Mouse (Mus musculus) embryonic facial prominence, embryonic 14.5 days (tissue): Measurements from ENCODE around the gene Usp43. TPM values are rescaled to one million over a fixed set of nuclear protein-coding genes. Genes with fewer than 3 reads are reported as not detected.

ENCODE experiments used
- ATAC-seq: fragments of 200-750 bp; cut with Nextera tagmentation; 2 replicates; pipeline ENCODE4 v1.8.0; 2017; ENCODE audit warnings: low read depth, moderate number of reproducible peaks, moderate TSS enrichment
- DNase-seq: peaks from one replicate; pipeline ENCODE4 v3.0.0-alpha.2; 2015; ENCODE audit warnings: low spot score
- H3K27ac ChIP-seq: fragments of 300-500 bp; sonication (generic); replicated peaks from 2 replicates; pipeline ENCODE4 v1.5.1; 2014; ENCODE audit warnings: low read depth, mild to moderate bottlenecking, low read length, moderate library complexity
- H3K27me3 ChIP-seq: fragments of 300-500 bp; sonication (generic); replicated peaks from 2 replicates; pipeline ENCODE4 v1.6.1; 2014; ENCODE audit warnings: low read length; ENCODE audit not compliant: control insufficient read depth, insufficient read depth
- H3K36me3 ChIP-seq: fragments of 300-500 bp; sonication (generic); 2 replicates; pipeline ENCODE4 v1.6.1; 2014; ENCODE audit warnings: low read length, mixed read lengths; ENCODE audit not compliant: control insufficient read depth, insufficient read depth
- H3K4me1 ChIP-seq: fragments of 300-500 bp; sonication (generic); 2 replicates; pipeline ENCODE4 v1.6.1; 2014; ENCODE audit warnings: antibody characterized with exemption, low read length; ENCODE audit not compliant: control insufficient read depth, insufficient read depth
- H3K4me2 ChIP-seq: fragments of 300-500 bp; sonication (generic); 2 replicates; pipeline ENCODE4 v1.6.1; 2014; ENCODE audit warnings: low read depth, mild to moderate bottlenecking, low read length, moderate library complexity, mixed read lengths
- H3K4me3 ChIP-seq: fragments of 300-500 bp; sonication (generic); 2 replicates; pipeline ENCODE4 v1.5.1; 2014; ENCODE audit warnings: low read depth, mild to moderate bottlenecking, low read length
- H3K9ac ChIP-seq: fragments of 300-500 bp; sonication (generic); 2 replicates; pipeline ENCODE4 v1.6.1; 2014; ENCODE audit warnings: low read depth, mild to moderate bottlenecking, low read length, moderate library complexity, mixed read lengths
- H3K9me3 ChIP-seq: fragments of 300-500 bp; sonication (generic); 2 replicates; pipeline ENCODE4 v1.6.1; 2016; ENCODE audit warnings: low read length; ENCODE audit not compliant: control insufficient read depth
- WGBS: fragments of 180-500 bp; shearing (Covaris S2); extraction: QIAGEN DNeasy Blood & Tissue Kit; methylation state at CpG from one replicate; pipeline ENCODE4 v1.1.7; 2014; 5-methylcytosine and 5-hydroxymethylcytosine counted together
- polyA plus RNA-seq: library from polyadenylated mRNA; unstranded; fragments of >200 nt; fragmentation: Nextera tagmentation; extraction: Ambion mirVana; gene quantifications from 2 replicates; pipeline ENCODE4 v1.2.1, GENCODE M21; 2014

Gene Usp43
- 2.3 and 2.4 TPM in 2 replicates for polyA plus RNA-seq

DNA sequence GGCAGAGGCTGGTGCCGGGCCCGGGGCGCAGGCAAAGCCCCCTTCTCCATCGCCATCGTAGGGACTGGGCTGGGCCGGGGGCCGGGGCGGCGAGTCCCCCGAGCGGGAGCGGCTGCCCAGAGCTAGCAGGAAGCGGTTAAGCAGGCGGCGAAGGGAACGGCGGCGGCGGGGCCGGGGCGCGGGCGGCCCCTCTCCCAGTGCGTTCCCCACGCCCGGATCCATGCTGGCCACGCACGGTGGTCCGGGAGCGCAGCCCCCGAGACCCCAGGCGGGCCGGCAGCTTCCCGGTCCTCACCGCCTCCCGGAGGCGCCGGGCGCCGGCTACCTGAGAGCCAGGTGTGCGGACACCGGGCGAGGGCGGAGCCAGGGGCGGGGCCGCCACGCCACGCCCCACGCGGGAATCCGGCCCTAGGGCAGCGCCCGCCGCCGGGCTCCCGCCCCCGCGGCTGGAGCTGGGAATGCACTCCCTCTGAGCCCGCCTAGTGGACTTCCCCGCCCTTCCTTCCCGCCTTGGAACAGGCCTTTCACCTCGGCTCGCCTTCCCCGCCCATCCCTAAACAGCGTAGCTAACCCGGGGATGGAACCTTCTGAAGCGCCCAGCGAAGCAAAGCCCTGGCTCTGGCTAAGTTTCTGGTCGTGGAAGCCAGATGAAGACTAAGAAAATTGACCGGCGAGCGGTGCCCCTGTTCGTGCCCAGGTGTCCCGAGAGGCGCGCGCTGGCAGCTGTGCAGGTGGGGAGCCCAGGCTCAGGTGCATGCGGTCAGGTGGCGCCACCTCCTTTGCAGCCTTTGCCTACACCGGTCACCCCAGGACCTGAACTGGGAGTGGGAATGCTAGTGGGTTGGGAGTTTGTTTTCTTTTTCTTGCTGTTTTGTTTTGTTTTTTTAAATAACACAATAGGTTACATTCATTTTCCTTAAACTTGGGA is at the start of gene Usp43:
Gene Usp43, minus strand, starts transcription at position 327 of the 928 bp plus-strand sequence.
- Histone ChIP-seq H3K27me3 (peaks cover 34% of the 10 kb centered on the region), H3K4me2 (peak within 1 kb of the TSS; percentile 98), H3K9ac (peak within 1 kb of the TSS; percentile 65), H3K36me3 (no peaks in the 10 kb centered on the region), H3K4me3 (peak within 1 kb of the TSS; percentile 73), H3K9me3 (no peaks in the 10 kb centered on the region), H3K27ac (peak within 1 kb of the TSS; percentile 40; the same call in 1 of the 2 replicates), H3K4me1 (no peaks in the 10 kb centered on the region)
- DNase-seq (peak; percentile 79), ATAC-seq (peak; percentile 83)
- 0% methylated on average over 15 of the region's 80 CpGs for WGBS

DNA sequence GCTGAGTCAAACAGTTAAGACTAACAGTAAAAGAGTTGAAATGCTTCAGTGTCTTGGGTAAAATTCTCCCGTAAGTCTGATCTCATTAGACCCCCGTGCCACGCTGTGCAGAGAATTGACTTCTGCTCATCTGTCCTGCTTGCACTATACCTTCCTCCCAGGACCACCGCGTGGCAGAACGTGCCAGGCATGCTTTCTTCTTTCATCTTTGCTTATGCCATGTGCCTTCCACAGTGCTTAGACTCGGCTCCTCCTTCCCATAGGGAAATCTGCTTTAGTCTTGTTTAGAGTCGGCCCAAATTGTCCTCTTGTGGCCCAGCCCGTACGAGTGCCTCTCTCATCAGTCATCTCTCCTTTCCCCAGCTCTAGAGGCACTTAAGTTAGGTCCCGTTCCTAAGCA is 45.9 kb upstream of the Usp43 start:
- no peak overlapping the region for H3K4me3 ChIP-seq
- H3K4me1 ChIP-seq, result peaks cover 3% of the 10 kb centered on the region; the same call in 1 of the 2 replicates
- no peak for DNase-seq
- no peaks in the 10 kb centered on the region for H3K27me3 ChIP-seq
- no peak for ATAC-seq
- no peaks in the 10 kb centered on the region for H3K9me3 ChIP-seq
- no peak overlapping the region for H3K9ac ChIP-seq
- no peak overlapping the region for H3K4me2 ChIP-seq
- no peak overlapping the region for H3K27ac ChIP-seq
- 55% methylated on average over 11 of the region's 11 CpGs for WGBS
- H3K36me3 ChIP-seq, result peaks cover 16% of the 10 kb centered on the region

DNA sequence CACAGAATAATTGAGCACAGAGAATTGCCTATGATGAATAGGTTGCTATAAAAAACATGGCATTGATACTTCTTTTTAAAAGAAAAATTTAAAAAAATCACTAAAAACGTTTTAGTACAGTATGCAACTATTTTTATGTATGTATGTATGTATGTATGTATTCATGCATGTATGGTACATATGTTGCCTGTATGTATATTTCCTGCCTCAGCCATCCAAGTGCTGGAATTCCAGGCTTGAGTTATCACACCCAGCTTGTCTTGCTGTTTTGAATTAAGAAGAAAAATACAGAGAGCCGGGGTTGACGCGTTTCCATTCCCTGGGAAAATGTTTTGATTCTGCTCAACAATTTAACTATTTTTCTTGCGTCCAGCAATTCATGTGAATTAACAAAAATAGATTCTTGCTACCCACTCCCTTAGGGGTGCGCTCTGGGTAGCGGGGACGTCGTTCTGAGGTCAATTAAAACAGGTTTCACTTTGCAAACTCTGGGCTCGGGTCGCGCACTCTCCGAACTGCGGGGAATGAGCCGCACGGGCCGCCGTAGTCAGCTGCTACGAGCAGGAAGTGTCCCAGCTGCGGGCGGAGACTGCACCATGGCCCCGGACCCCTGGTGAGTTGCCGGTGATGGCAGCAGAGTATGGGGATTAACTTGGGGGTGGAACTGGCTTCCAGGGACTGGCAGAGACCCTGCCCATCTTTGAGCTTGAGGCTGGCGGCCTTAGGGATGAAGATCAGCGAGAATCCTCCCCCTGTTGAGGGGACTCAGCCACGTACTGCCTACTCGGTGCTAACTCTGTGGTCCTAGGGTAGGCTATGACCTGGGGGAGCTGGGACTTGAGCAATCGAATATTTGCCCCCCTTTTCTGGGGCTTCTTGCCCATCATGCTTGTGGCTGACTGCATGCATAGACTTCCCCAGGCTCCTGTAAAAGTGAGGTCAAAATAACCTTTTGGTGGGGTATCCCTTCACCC is 44.2 kb upstream of the Usp43 start, which contains the start of gene Stx8:
Gene Stx8, plus strand, starts transcription at position 289 of the 974 bp plus-strand sequence.
- 0 out of 2 replicates have a peak within 1 kb of the TSS, but pooled peaks have one; percentile 15 for H3K27ac ChIP-seq
- peaks cover 14% of the 10 kb centered on the region for H3K36me3 ChIP-seq
- peak within 1 kb of the TSS; percentile 82 for H3K9ac ChIP-seq
- DNase-seq (peak; percentile 88), ATAC-seq (peak; percentile 88)
- peak within 1 kb of the TSS; percentile 80 for H3K4me3 ChIP-seq
- H3K27me3 ChIP-seq, result no peaks in the 10 kb centered on the region
- peak within 1 kb of the TSS; percentile 85 for H3K4me2 ChIP-seq
- WGBS, result under 1% methylated on average over 28 of the region's 28 CpGs
- H3K4me1 ChIP-seq, result peaks cover 3% of the 10 kb centered on the region; the same call in 1 of the 2 replicates
- H3K9me3 ChIP-seq, result no peaks in the 10 kb centered on the region

DNA sequence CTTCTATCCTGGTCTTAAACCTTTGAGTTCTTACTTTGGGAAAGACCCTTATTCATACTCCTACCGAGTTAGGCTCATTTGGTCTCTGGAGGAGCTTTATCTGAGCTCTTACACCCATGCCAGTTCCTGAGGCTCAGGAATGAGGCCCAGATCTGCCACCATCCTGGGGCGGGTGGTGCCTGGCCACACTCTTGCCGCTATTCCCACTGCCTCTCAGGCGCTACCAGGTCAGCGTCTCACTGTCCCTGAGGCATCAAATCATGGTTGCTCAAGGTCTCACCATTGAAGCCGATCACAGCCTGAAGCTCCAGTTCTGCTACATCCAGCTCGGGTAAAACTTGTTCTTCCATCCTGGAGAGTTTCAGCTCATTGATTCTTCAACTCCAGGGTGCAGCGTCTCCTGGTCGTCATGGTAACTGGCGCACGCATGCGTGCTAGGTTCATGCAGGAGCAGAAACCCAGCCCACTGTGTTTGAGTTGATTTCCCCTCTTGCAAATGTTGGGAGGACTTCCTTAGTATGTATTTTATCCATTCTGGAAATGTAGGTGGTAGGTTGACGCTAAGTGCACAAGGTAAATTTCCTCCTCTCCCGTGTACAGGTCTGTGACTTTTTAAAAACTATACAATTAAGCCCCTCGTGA is 43.4 kb upstream of the Usp43 start, which contains the start of gene Cfap52:
Gene Cfap52, minus strand, starts transcription at position 410 of the 642 bp plus-strand sequence.
- Histone ChIP-seq H3K4me2 (peak within 1 kb of the TSS; percentile 85), H3K36me3 (peaks cover 5% of the 10 kb centered on the region; the same call in 1 of the 2 replicates), H3K9me3 (no peaks in the 10 kb centered on the region), H3K27me3 (no peaks in the 10 kb centered on the region), H3K27ac (0 out of 2 replicates have a peak within 1 kb of the TSS, but pooled peaks have one; percentile 15), H3K9ac (peak within 1 kb of the TSS; percentile 82), H3K4me3 (peak within 1 kb of the TSS; percentile 80), H3K4me1 (peaks cover 3% of the 10 kb centered on the region; the same call in 1 of the 2 replicates)
- peak; percentile 75 for ATAC-seq
- peak; percentile 90 for DNase-seq
- WGBS, result 8% methylated on average over 15 of the region's 15 CpGs

DNA sequence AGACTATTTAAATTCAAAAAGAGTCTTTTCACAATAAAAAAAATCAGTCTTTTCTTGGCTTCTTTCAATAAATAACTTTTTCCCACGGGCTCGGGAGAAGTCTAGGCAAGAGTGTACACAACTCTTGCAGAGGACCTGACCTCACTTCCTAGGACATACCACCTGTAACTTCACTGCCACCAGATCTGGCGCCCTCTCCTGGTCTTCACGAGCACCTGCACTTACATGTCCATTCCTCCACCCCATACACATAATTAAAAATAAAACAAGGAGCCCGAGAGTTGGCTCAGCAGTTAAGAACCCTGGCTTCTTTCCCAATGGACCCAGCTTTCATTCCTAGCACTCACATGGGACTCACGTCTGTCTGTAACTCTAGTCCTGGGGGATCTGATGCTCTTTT is 42.2 kb upstream of the Usp43 start:
- Histone ChIP-seq H3K9me3 (no peaks in the 10 kb centered on the region), H3K27me3 (no peaks in the 10 kb centered on the region), H3K9ac (no peak overlapping the region), H3K4me3 (no peak overlapping the region), H3K4me2 (no peak overlapping the region), H3K27ac (no peak overlapping the region), H3K36me3 (no peaks in the 10 kb centered on the region), H3K4me1 (peaks cover 3% of the 10 kb centered on the region; the same call in 1 of the 2 replicates)
- 76% methylated on average over 6 of the region's 6 CpGs for WGBS
- DNase-seq (no peak), ATAC-seq (no peak)

DNA sequence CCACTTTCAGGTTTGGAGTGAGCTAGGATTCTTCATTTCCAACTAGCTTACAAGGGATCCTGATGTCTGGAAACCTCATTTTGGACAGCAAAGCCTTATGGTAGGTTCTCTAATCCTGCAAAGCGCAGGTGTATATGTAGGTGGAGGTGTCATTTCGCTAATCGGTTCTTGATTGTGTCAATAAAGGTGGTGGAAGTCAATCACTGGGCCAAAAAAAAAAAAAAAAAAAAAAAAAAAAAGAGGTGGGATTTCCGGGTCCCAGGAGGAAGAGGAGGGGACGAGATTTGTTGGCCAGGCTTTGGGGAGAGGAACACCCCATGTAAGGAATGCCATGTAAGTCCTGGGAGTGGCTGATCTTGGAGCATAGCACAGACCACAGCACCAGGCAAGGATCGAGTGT is 32.5 kb upstream of the Usp43 start:
- ATAC-seq, result no peak
- H3K4me3 ChIP-seq, result no peak overlapping the region
- 78% methylated on average over 6 of the region's 6 CpGs for WGBS
- H3K27me3 ChIP-seq, result no peaks in the 10 kb centered on the region
- H3K4me2 ChIP-seq, result no peak overlapping the region
- H3K4me1 ChIP-seq, result no peaks in the 10 kb centered on the region
- H3K36me3 ChIP-seq, result no peaks in the 10 kb centered on the region
- no peak for DNase-seq
- H3K27ac ChIP-seq, result no peak overlapping the region
- H3K9me3 ChIP-seq, result no peaks in the 10 kb centered on the region
- no peak overlapping the region for H3K9ac ChIP-seq

DNA sequence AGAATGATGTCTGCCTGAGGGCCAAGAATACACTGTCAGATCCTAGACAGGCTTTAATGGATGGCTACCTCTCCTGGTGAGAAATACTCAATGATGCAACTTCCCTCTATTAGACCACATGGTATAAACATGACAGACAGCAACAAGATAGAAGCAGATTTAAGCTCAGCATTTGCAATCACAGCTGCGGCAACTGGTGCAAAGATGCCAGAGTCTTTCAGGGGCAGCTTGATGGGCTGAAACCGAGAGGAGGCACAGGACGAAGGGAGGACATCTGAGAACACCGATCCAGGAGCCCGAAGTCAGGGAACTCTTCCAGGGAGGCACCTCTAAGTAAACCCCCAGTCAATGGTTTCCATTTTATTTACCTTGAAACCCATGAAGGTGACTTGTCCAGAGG is 31.7 kb upstream of the Usp43 start:
- Histone ChIP-seq H3K4me2 (no peak overlapping the region), H3K27ac (no peak overlapping the region), H3K4me3 (no peak overlapping the region), H3K36me3 (no peaks in the 10 kb centered on the region), H3K9ac (no peak overlapping the region), H3K4me1 (peaks cover 5% of the 10 kb centered on the region), H3K27me3 (no peaks in the 10 kb centered on the region), H3K9me3 (no peaks in the 10 kb centered on the region)
- DNase-seq (no peak), ATAC-seq (no peak)
- WGBS, result 73% methylated on average over 5 of the region's 5 CpGs
